Mouse (Mus musculus) neural tube, embryonic 11.5 days (tissue): ENCODE data around the gene Trpm3. TPM values are rescaled to one million over a fixed set of nuclear protein-coding genes. Genes with fewer than 3 reads are reported as not detected.
A peak's percentile ranks its signal among the peaks of the same experiment; 100 is the strongest.

Source experiments
- ATAC-seq: fragments of 200-750 bp; cut with Nextera tagmentation; 2 replicates; pipeline ENCODE4 v1.8.0; 2017; ENCODE audit warnings: moderate number of reproducible peaks, mild to moderate bottlenecking, moderate TSS enrichment, moderate library complexity; ENCODE audit not compliant: insufficient read depth, low FRiP score, low TSS enrichment
- DNase-seq: peaks from one replicate; pipeline ENCODE4 v3.0.0-alpha.2; 2015; ENCODE audit warnings: low spot score
- H3K27ac ChIP-seq: fragments of 300-500 bp; sonication (generic); 2 replicates; pipeline ENCODE4 v1.5.1; 2014; ENCODE audit warnings: low read depth, mild to moderate bottlenecking, low read length
- H3K27me3 ChIP-seq: fragments of 300-500 bp; sonication (generic); 2 replicates; pipeline ENCODE4 v1.6.1; 2014; ENCODE audit warnings: mild to moderate bottlenecking, low read length, mixed read lengths; ENCODE audit not compliant: control insufficient read depth, insufficient read depth
- H3K36me3 ChIP-seq: fragments of 300-500 bp; sonication (generic); 2 replicates; pipeline ENCODE4 v1.6.1; 2014; ENCODE audit warnings: mild to moderate bottlenecking, low read length, moderate library complexity, mixed read lengths; ENCODE audit not compliant: control insufficient read depth, insufficient read depth
- H3K4me1 ChIP-seq: fragments of 300-500 bp; sonication (generic); 2 replicates; pipeline ENCODE4 v1.6.1; 2014; ENCODE audit warnings: low read length, mixed read lengths; ENCODE audit not compliant: control insufficient read depth, insufficient read depth
- H3K4me2 ChIP-seq: fragments of 300-500 bp; sonication (generic); 2 replicates; pipeline ENCODE4 v1.6.1; 2014; ENCODE audit warnings: low read depth, mild to moderate bottlenecking, moderate library complexity
- H3K4me3 ChIP-seq: fragments of 300-500 bp; sonication (generic); 2 replicates; pipeline ENCODE4 v1.5.1; 2014; ENCODE audit warnings: low read depth, low read length
- H3K9ac ChIP-seq: fragments of 300-500 bp; sonication (generic); 2 replicates; pipeline ENCODE4 v1.6.1; 2014; ENCODE audit warnings: mild to moderate bottlenecking, low read length
- H3K9me3 ChIP-seq: fragments of 300-500 bp; sonication (generic); 2 replicates; pipeline ENCODE4 v1.6.1; 2016; ENCODE audit warnings: low read length; ENCODE audit not compliant: control insufficient read depth
- microRNA counts: library from miRNA; unstranded; fragments of <30 nt; microRNA quantifications from one replicate; lab custom pipeline; 2015
- microRNA-seq: library from miRNA; unstranded; fragments of <30 nt; microRNA quantifications from one replicate; pipeline ENCODE4, GENCODE M21; 2016
- polyA plus RNA-seq: library from polyadenylated mRNA; unstranded; fragments of >200 nt; fragmentation: Nextera tagmentation; extraction: Ambion mirVana; gene quantifications from 2 replicates; pipeline ENCODE4 v1.2.1, GENCODE M21; 2014

The Trpm3 gene
- polyA plus RNA-seq, 1 experiment from 2014 or later, result 0.80 TPM

DNA sequence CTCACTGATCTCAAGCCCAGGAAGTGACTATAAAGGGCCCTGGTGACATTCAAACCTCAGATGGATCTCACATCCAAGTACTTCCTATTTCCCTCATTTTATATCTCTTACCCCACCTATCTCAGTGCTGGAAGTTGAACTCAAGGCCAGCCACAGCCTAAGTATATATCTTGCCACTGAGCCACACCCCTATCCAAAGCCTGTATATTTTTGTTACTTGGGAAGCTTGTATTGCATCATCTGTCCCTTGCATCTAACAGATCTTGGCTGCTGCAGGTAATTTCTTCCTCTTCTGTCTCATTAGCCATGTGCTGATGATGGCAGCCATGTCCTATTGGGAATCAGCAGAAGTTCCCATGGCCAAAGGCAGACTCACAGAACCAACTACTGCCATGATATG is 904.9 kb downstream of the Trpm3 start:
- ATAC-seq, result no peak

More for the DNA sequence above, 904.9 kb downstream of the Trpm3 start:
- Histone ChIP-seq H3K27ac (no peak overlapping the region), H3K4me1 (no peaks in the 10 kb centered on the region), H3K36me3 (no peaks in the 10 kb centered on the region), H3K9ac (no peak overlapping the region), H3K4me3 (no peak overlapping the region), H3K4me2 (no peak overlapping the region), H3K27me3 (no peaks in the 10 kb centered on the region), H3K9me3 (no peaks in the 10 kb centered on the region)
- DNase-seq, result no peak

MicroRNA genes within 50 kb of the gene (microRNA counts, 519-probe panel; counts per million panel counts)
- 1,069 counts per million, percentile 58 among the panel's probes with 10 or more counts for microRNA mmu-miR-204 (lab: Ali Mortazavi, UCI)

Small RNA genes lying within 50 kb of the gene (microRNA-seq; reads per million reads assigned to microRNA genes)
- 43.7 reads per million, percentile 38 among the genes with 10 or more reads in this experiment for gene Mir204
